Mouse (Mus musculus): ENCODE measurements around the gene Zc2hc1c. TPM values are rescaled to one million over a fixed set of nuclear protein-coding genes. Genes with fewer than 3 reads are reported as not detected.
A peak's percentile ranks its signal among the peaks of the same experiment; 100 is the strongest.

Zc2hc1c gene
- polyA plus RNA-seq, 2 experiments, result 0.75 to 1.5 TPM

GRCm38 (mm10) chr12:85284331-85284730 is 4.1 kb upstream of the Zc2hc1c start:
- no peak for TF ChIP-seq POLR2A (IDR thresholded peaks at IDR 0.05; ENCODE audit: borderline replicate concordance, extremely low read depth, insufficient read depth, insufficient read length)
- Histone ChIP-seq H3K4me2 (replicated peaks; ENCODE audit: low read depth, low read length, severe bottlenecking) (no peak overlapping the region), H3K4me3 (replicated peaks; ENCODE audit: low read length) (no peak overlapping the region), H3K9ac (ENCODE audit: low read depth, low read length, severe bottlenecking) (no peak overlapping the region), H3K27ac (replicated peaks; ENCODE audit: low read depth, low read length) (no peak overlapping the region), H3K4me1 (ENCODE audit: control insufficient read depth, insufficient read depth, low read length) (peaks cover 9% of the 10 kb centered on the region), H3K36me3 (ENCODE audit: control insufficient read depth, insufficient read depth, low read length) (no peaks in the 10 kb centered on the region), H3K27me3 (ENCODE audit: control insufficient read depth, insufficient read depth, low read length) (no peaks in the 10 kb centered on the region), H3K9me3 (ENCODE audit: control insufficient read depth, low read length) (no peaks in the 10 kb centered on the region)
- 74% methylated on average over 8 of the region's 8 CpGs for WGBS
- no peak for ATAC-seq (ENCODE audit: low FRiP score, low read depth)
- DNase-seq (ENCODE audit: low spot score), result no peak

DNA sequence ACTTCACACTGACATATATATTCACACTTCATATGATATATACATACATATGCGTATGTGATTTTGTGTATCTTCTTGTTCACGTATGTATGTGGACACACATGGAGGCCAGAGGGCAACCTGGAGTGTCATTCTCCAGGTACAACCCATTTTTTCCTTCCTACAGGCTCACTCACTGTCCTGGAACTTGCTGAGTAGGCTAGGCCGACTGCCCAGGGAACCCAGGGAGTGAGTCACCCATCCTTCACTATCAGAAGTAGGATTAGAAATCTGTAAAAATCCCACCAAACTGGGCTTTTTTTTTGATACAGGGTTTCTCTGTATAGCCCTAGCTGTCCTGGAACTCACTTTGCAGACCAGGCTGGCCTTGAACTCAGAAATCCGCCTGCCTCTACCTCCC is 3.4 kb upstream of the Zc2hc1c start:
- peaks cover 5% of the 10 kb centered on the region; the same call in 1 of the 2 replicates for H3K4me1 ChIP-seq (ENCODE audit: control insufficient read depth, insufficient read depth, low read length)
- 93% methylated on average over 4 of the region's 4 CpGs for WGBS
- no peak overlapping the region for H3K27ac ChIP-seq (replicated peaks; ENCODE audit: low read depth, low read length)
- no peaks in the 10 kb centered on the region for H3K27me3 ChIP-seq (ENCODE audit: control insufficient read depth, insufficient read depth, low read length)
- no peak overlapping the region for H3K9ac ChIP-seq (ENCODE audit: low read depth, low read length, severe bottlenecking)
- H3K9me3 ChIP-seq (ENCODE audit: control insufficient read depth, low read length), result no peaks in the 10 kb centered on the region
- no peak for TF ChIP-seq POLR2A (IDR thresholded peaks at IDR 0.05; ENCODE audit: borderline replicate concordance, extremely low read depth, insufficient read depth, insufficient read length)
- no peak overlapping the region for H3K4me2 ChIP-seq (replicated peaks; ENCODE audit: low read depth, low read length, severe bottlenecking)
- no peak for DNase-seq (ENCODE audit: low spot score)
- ATAC-seq (ENCODE audit: low FRiP score, low read depth), result no peak
- H3K36me3 ChIP-seq (ENCODE audit: control insufficient read depth, insufficient read depth, low read length), result no peaks in the 10 kb centered on the region
- H3K4me3 ChIP-seq (replicated peaks; ENCODE audit: low read length), result no peak overlapping the region

- Histone ChIP-seq H3K4me3 (replicated peaks; ENCODE audit: low read length) (no peak overlapping the region), H3K27ac (replicated peaks; ENCODE audit: low read depth, low read length) (no peak overlapping the region), H3K4me1 (ENCODE audit: control insufficient read depth, insufficient read depth, low read length) (peaks cover 5% of the 10 kb centered on the region; the same call in 1 of the 2 replicates), H3K9ac (ENCODE audit: low read depth, low read length, severe bottlenecking) (no peak overlapping the region), H3K27me3 (ENCODE audit: control insufficient read depth, insufficient read depth, low read length) (no peaks in the 10 kb centered on the region), H3K36me3 (ENCODE audit: control insufficient read depth, insufficient read depth, low read length) (no peaks in the 10 kb centered on the region), H3K4me2 (replicated peaks; ENCODE audit: low read depth, low read length, severe bottlenecking) (no peak overlapping the region), H3K9me3 (ENCODE audit: control insufficient read depth, low read length) (no peaks in the 10 kb centered on the region)
- TF ChIP-seq POLR2A (IDR thresholded peaks at IDR 0.05; ENCODE audit: borderline replicate concordance, extremely low read depth, insufficient read depth, insufficient read length), result no peak
- DNase-seq (ENCODE audit: low spot score) (no peak), ATAC-seq (ENCODE audit: low FRiP score, low read depth) (no peak)
- 34% methylated on average over 4 of the region's 5 CpGs for WGBS
Measured at GRCm38 (mm10) chr12:85286941-85287340, 1.4 kb upstream of the Zc2hc1c start.

GRCm38 (mm10) chr12:85287809-85288485 is 444 bp upstream of the Zc2hc1c start, which contains the start of gene Acyp1:
Acyp1 (minus strand) TSS chr12:85288438.
- Histone ChIP-seq H3K9ac (ENCODE audit: low read depth, low read length, severe bottlenecking) (peak within 1 kb of the TSS; percentile 58), H3K27ac (replicated peaks; ENCODE audit: low read depth, low read length) (peak within 1 kb of the TSS; percentile 78), H3K9me3 (ENCODE audit: control insufficient read depth, low read length) (no peaks in the 10 kb centered on the region), H3K27me3 (ENCODE audit: control insufficient read depth, insufficient read depth, low read length) (no peaks in the 10 kb centered on the region), H3K4me1 (ENCODE audit: control insufficient read depth, insufficient read depth, low read length) (peaks cover 5% of the 10 kb centered on the region; the same call in 1 of the 2 replicates), H3K36me3 (ENCODE audit: control insufficient read depth, insufficient read depth, low read length) (no peaks in the 10 kb centered on the region), H3K4me3 (replicated peaks; ENCODE audit: low read length) (peak within 1 kb of the TSS; percentile 41), H3K4me2 (replicated peaks; ENCODE audit: low read depth, low read length, severe bottlenecking) (peak within 1 kb of the TSS; percentile 61)
- WGBS, result 9% methylated on average over 16 of the region's 21 CpGs
- DNase-seq (ENCODE audit: low spot score) (peak; percentile 46), ATAC-seq (ENCODE audit: low FRiP score, low read depth) (peak; percentile 58)
- TF ChIP-seq POLR2A (IDR thresholded peaks at IDR 0.05; ENCODE audit: borderline replicate concordance, extremely low read depth, insufficient read depth, insufficient read length), result peak; percentile 27; the same call in 1 of the 2 replicates

- no peak for TF ChIP-seq POLR2A (IDR thresholded peaks at IDR 0.05; ENCODE audit: borderline replicate concordance, extremely low read depth, insufficient read depth, insufficient read length)
- H3K4me3 ChIP-seq (replicated peaks; ENCODE audit: low read length), result peak overlapping the region; percentile 41
- H3K9me3 ChIP-seq (ENCODE audit: control insufficient read depth, low read length), result peaks cover 6% of the 10 kb centered on the region
- peak overlapping the region; percentile 61 for H3K4me2 ChIP-seq (replicated peaks; ENCODE audit: low read depth, low read length, severe bottlenecking)
- H3K27ac ChIP-seq (replicated peaks; ENCODE audit: low read depth, low read length), result peak overlapping the region; percentile 78
- ATAC-seq (ENCODE audit: low FRiP score, low read depth) (0 out of 2 replicates have a peak, but pooled peaks have one; percentile 28), DNase-seq (ENCODE audit: low spot score) (peak; percentile 71)
- WGBS, result 36% methylated on average over 24 of the region's 24 CpGs
- peaks cover 5% of the 10 kb centered on the region; the same call in 1 of the 2 replicates for H3K4me1 ChIP-seq (ENCODE audit: control insufficient read depth, insufficient read depth, low read length)
- H3K36me3 ChIP-seq (ENCODE audit: control insufficient read depth, insufficient read depth, low read length), result no peaks in the 10 kb centered on the region
- peak overlapping the region; percentile 58; the same call in 1 of the 2 replicates for H3K9ac ChIP-seq (ENCODE audit: low read depth, low read length, severe bottlenecking)
- H3K27me3 ChIP-seq (ENCODE audit: control insufficient read depth, insufficient read depth, low read length), result no peaks in the 10 kb centered on the region
Measured at GRCm38 (mm10) chr12:85289157-85290000, 988 bp downstream of the Zc2hc1c start.

All from limb, embryonic 14.5 days (tissue).